Mouse (Mus musculus) midbrain, postnatal 0 days (tissue): ENCODE data around the gene Ccna2. TPM values are rescaled to one million over a fixed set of nuclear protein-coding genes. Genes with fewer than 3 reads are reported as not detected.

Experiments used
- ATAC-seq: fragments of 200-750 bp; cut with Nextera tagmentation; 2 replicates; pipeline ENCODE4 v1.8.0; 2017; ENCODE audit warnings: moderate number of reproducible peaks, mild to moderate bottlenecking, moderate TSS enrichment, moderate library complexity; ENCODE audit not compliant: low FRiP score
- DNase-seq: peaks from one replicate; pipeline ENCODE4 v3.0.0-alpha.2; 2015; ENCODE audit warnings: low spot score
- H3K27ac ChIP-seq: fragments of 300-500 bp; sonication (generic); 2 replicates; pipeline ENCODE4 v1.5.1; 2014; ENCODE audit warnings: low read depth, mild to moderate bottlenecking, low read length, mixed read lengths
- H3K27me3 ChIP-seq: fragments of 300-500 bp; sonication (generic); 2 replicates; pipeline ENCODE4 v1.6.1; 2014; ENCODE audit warnings: low read length, control low read depth, mixed read lengths; ENCODE audit not compliant: insufficient read depth
- H3K36me3 ChIP-seq: fragments of 300-500 bp; sonication (generic); 2 replicates; pipeline ENCODE4 v1.6.1; 2014; ENCODE audit warnings: low read length, control low read depth, mixed read lengths; ENCODE audit not compliant: insufficient read depth
- H3K4me1 ChIP-seq: fragments of 300-500 bp; sonication (generic); 2 replicates; pipeline ENCODE4 v1.6.1; 2014; ENCODE audit warnings: mild to moderate bottlenecking, control low read depth, antibody characterized with exemption, low read length, mixed read lengths; ENCODE audit not compliant: insufficient read depth
- H3K4me2 ChIP-seq: fragments of 300-500 bp; sonication (generic); 2 replicates; pipeline ENCODE4 v1.6.1; 2014; ENCODE audit warnings: low read depth, mild to moderate bottlenecking, low read length, mixed read lengths; ENCODE audit not compliant: poor library complexity, severe bottlenecking
- H3K4me3 ChIP-seq: fragments of 300-500 bp; sonication (generic); 2 replicates; pipeline ENCODE4 v1.5.1; 2014; ENCODE audit warnings: low read depth, mild to moderate bottlenecking, low read length, moderate library complexity
- H3K9ac ChIP-seq: fragments of 300-500 bp; sonication (generic); replicated peaks from 2 replicates; pipeline ENCODE4 v1.6.1; 2014; ENCODE audit warnings: mild to moderate bottlenecking, low read length, moderate library complexity, mixed read lengths; ENCODE audit not compliant: poor library complexity, severe bottlenecking
- H3K9me3 ChIP-seq: fragments of 300-500 bp; sonication (generic); 2 replicates; pipeline ENCODE4 v1.6.1; 2016; ENCODE audit warnings: low read length, control low read depth
- CTCF ChIP-seq: IDR thresholded peaks from 2 replicates; pipeline ENCODE4 v1.5.1; 2016; ENCODE audit warnings: antibody characterized with exemption, mild to moderate bottlenecking
- WGBS: fragments of 180-500 bp; shearing (Covaris S2); extraction: QIAGEN DNeasy Blood & Tissue Kit; methylation state at CpG from one replicate; pipeline ENCODE4 v1.1.7; 2014; 5-methylcytosine and 5-hydroxymethylcytosine counted together
- polyA plus RNA-seq: library from polyadenylated mRNA; unstranded; fragments of >200 nt; fragmentation: Nextera tagmentation; extraction: Ambion mirVana; gene quantifications from 2 replicates; pipeline ENCODE4 v1.2.1, GENCODE M21; 2015
- total RNA-seq: library from RNA; depleted of rRNA; stranded (reverse); fragments of >200 nt; gene quantifications from 2 replicates; pipeline ENCODE4 v1.2.3, GENCODE M21; 2014

Gene Ccna2
- total and polyA plus RNA-seq, 2 experiments from 2014 or later = 10.5 to 15.0 TPM

GRCm38 (mm10) chr3:36531979-36532542 is 39.9 kb downstream of the Ccna2 start:
- Histone ChIP-seq H3K27ac (no peak overlapping the region), H3K9me3 (no peaks in the 10 kb centered on the region), H3K4me3 (peak overlapping the region; percentile 12; the same call in 1 of the 2 replicates), H3K27me3 (no peaks in the 10 kb centered on the region), H3K9ac (no peak overlapping the region), H3K4me1 (no peaks in the 10 kb centered on the region), H3K4me2 (peak overlapping the region; percentile 32), H3K36me3 (no peaks in the 10 kb centered on the region)
- no peak for ATAC-seq
- TF ChIP-seq CTCF = no peak
- 29% methylated on average over 18 of the region's 18 CpGs for WGBS
- DNase-seq = no peak

- H3K9me3 ChIP-seq = no peaks in the 10 kb centered on the region
- WGBS = 42% methylated on average over 2 of the region's 2 CpGs
- no peak overlapping the region for H3K4me3 ChIP-seq
- H3K36me3 ChIP-seq = no peaks in the 10 kb centered on the region
- H3K4me2 ChIP-seq = no peak overlapping the region
- ATAC-seq (no peak), DNase-seq (no peak)
- H3K9ac ChIP-seq = no peak overlapping the region
- no peak for TF ChIP-seq CTCF
- H3K4me1 ChIP-seq = no peaks in the 10 kb centered on the region
- no peak overlapping the region for H3K27ac ChIP-seq
- H3K27me3 ChIP-seq = no peaks in the 10 kb centered on the region
Observed at GRCm38 (mm10) chr3:36531242-36531641, 40.7 kb downstream of the Ccna2 start.

- Histone ChIP-seq H3K4me2 (no peak overlapping the region), H3K9ac (no peak overlapping the region), H3K4me3 (no peak overlapping the region), H3K27ac (no peak overlapping the region), H3K36me3 (no peaks in the 10 kb centered on the region), H3K4me1 (no peaks in the 10 kb centered on the region), H3K27me3 (no peaks in the 10 kb centered on the region), H3K9me3 (no peaks in the 10 kb centered on the region)
- 86% methylated on average over 5 of the region's 5 CpGs for WGBS
- no peak for TF ChIP-seq CTCF
- ATAC-seq (no peak), DNase-seq (no peak)
Observed at GRCm38 (mm10) chr3:36530781-36531180, 41.2 kb downstream of the Ccna2 start.

GRCm38 (mm10) chr3:36530345-36530744 is 41.6 kb downstream of the Ccna2 start:
- no peak overlapping the region for H3K27ac ChIP-seq
- ATAC-seq = no peak
- TF ChIP-seq CTCF = no peak

GRCm38 (mm10) chr3:36524466-36524865 is 47.5 kb downstream of the Ccna2 start:
- no peak overlapping the region for H3K27ac ChIP-seq
- no peak overlapping the region for H3K4me2 ChIP-seq
- H3K9me3 ChIP-seq = no peaks in the 10 kb centered on the region
- H3K36me3 ChIP-seq = no peaks in the 10 kb centered on the region
- H3K4me3 ChIP-seq = no peak overlapping the region
- peaks cover 21% of the 10 kb centered on the region; the same call in 1 of the 2 replicates for H3K27me3 ChIP-seq
- no peak for DNase-seq
- H3K4me1 ChIP-seq = peaks cover 5% of the 10 kb centered on the region; the same call in 1 of the 2 replicates
- no peak overlapping the region for H3K9ac ChIP-seq
- TF ChIP-seq CTCF = no peak
- no peak for ATAC-seq
- WGBS = 79% methylated on average over 3 of the region's 3 CpGs

More at GRCm38 (mm10) chr3:36530345-36530744, 41.6 kb downstream of the Ccna2 start:
- DNase-seq = no peak
- H3K4me3 ChIP-seq = no peak overlapping the region
- no peaks in the 10 kb centered on the region for H3K36me3 ChIP-seq
- H3K4me2 ChIP-seq = no peak overlapping the region
- 88% methylated on average over 6 of the region's 6 CpGs for WGBS
- H3K4me1 ChIP-seq = no peaks in the 10 kb centered on the region
- no peak overlapping the region for H3K9ac ChIP-seq
- H3K27me3 ChIP-seq = no peaks in the 10 kb centered on the region
- H3K9me3 ChIP-seq = no peaks in the 10 kb centered on the region

GRCm38 (mm10) chr3:36522137-36522536 is 49.8 kb downstream of the Ccna2 start:
- no peak for ATAC-seq
- no peak for TF ChIP-seq CTCF
- no peak overlapping the region for H3K4me2 ChIP-seq
- WGBS = 9% methylated on average over 4 of the region's 4 CpGs
- no peaks in the 10 kb centered on the region for H3K36me3 ChIP-seq
- no peak overlapping the region for H3K27ac ChIP-seq
- no peak overlapping the region for H3K4me3 ChIP-seq
- no peak overlapping the region for H3K9ac ChIP-seq
- no peaks in the 10 kb centered on the region for H3K9me3 ChIP-seq
- H3K27me3 ChIP-seq = peaks cover 21% of the 10 kb centered on the region; the same call in 1 of the 2 replicates
- no peak for DNase-seq
- H3K4me1 ChIP-seq = peaks cover 5% of the 10 kb centered on the region; the same call in 1 of the 2 replicates
